Mouse (Mus musculus): ENCODE results near the gene Mki67. TPM values are rescaled to one million over a fixed set of nuclear protein-coding genes. Genes with fewer than 3 reads are reported as not detected.
A peak's percentile ranks its signal among the peaks of the same experiment; 100 is the strongest.
"Not testable (repeated sequence)": the region's sequence is repeated elsewhere in the genome, so short reads cannot be mapped to it uniquely, and the experiment has no call there.

Gene Mki67
- total RNA-seq, 2 experiments from 2014 or later: 9.9 TPM

DNA sequence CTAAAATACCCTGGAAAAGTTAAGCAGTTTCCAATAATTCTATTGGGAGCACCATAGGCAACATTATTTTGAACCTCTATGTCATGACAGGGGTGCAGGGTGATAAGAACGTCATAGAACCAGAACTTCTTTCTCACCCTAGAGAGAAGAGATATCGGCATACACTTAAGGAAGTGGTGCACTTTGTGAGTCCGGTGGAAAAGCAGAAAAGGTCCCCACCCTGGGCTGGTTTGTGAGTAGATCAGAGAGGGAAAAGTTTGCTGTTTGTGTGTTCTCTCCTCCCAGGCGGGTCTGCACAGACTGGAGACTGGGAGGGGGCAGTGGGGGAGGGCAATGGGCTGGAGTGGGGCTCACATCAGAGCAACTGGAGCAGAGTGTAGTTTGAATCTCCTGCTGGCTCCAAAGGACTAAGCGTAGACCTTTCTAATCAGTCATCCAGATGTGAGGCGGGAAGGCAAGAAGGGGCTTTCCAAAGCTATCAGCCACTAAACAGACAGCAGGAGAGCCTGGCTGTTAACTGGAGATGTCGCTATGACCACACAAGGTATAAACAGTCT, 5.4 kb upstream of the Mki67 start:
- DNase-seq (ENCODE audit: low spot score in 2 of 2): no peak

DNA sequence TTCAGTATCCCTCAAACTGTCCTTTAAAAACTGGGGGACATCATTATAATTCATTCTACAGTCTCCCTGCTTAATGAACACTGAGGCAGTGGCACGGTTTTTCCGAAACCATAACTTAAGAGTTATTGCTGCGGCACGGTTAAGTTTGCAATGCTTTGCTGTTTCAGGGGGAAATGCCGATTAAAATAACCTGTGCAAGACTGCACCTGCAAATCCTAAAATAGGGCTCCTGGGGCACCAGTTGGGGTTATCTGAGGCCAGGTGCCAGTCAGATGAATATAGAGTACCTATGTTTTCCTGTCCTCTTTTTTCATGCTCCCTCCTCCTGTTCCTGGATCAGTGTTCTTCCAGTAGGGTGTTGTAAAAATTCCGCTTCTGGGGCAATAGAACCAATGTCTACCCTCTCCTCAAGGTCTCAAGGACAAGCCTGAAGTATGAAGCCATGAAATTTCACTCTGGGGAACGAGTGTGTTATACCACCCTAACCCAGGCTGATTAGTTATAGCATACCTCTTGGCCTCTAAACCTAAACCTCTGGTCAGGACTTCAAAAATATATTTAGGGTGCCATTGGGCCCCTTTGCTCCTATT, 902 bp upstream of the Mki67 start:
- no peak for DNase-seq (ENCODE audit: low spot score in 2 of 2)

DNA sequence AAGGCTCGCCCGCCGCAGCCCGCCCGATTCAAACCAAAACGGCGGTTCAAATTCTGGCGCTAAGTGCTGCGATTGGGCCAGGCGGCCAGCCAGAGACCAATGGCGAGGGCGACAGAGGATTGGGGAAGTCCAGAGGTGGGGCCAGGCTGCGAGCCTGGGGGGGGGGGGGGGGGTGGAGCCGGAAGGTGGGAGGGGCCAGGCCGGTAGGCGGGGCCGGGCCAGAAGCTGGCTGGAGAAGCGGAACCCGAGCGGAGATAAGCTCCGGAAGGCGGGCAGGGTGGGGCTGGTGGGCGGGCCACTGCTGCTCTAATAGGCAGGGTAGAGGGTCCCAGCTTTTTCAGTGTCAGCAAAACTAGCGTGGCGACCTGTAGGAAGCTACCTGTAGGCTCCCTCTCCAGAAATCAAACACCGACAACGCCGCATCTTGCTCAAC, 300 bp upstream of the Mki67 start:
- DNase-seq (ENCODE audit: low spot score in 2 of 2): peak; percentile 81 to 87

DNA sequence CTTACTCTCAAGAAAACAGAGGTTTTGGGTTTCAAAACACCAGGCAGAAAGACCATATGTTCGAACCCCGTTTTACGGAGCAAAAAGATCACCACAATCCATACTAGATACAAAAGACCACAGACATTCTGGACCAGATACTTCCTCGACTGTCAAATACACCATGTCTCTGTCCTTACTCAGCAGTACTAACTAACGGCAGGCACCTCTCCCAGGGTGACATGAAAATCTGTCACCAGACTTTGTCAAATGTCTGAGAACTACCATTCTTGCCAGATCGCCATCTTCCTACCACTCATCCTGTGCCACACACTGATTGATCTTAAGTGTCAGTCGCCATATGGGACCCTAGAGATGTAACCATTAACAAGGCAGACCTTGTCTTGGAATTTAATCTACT, 995 bp downstream of the Mki67 start:
- DNase-seq (ENCODE audit: low spot score in 2 of 2): no peak

DNA sequence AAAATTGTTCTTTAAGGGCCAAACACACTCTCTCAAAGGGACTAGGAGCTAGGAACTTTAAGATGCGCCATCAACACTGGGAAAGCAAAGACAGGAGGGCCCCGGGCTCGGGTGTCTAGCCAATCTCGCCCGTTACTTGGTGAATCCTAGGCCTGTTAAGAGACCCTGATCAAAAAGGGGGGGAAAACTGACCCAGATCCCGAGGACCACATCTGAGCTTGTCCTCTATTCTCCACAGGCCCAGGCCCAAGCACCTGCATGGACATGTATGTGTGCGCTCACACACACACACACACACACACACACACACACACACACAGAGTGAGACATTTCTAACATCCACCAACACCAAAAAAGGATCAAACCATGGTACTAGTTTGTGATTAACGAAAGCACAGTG, 2.8 kb downstream of the Mki67 start:
- DNase-seq (ENCODE audit: low spot score in 2 of 2): no peak

DNA sequence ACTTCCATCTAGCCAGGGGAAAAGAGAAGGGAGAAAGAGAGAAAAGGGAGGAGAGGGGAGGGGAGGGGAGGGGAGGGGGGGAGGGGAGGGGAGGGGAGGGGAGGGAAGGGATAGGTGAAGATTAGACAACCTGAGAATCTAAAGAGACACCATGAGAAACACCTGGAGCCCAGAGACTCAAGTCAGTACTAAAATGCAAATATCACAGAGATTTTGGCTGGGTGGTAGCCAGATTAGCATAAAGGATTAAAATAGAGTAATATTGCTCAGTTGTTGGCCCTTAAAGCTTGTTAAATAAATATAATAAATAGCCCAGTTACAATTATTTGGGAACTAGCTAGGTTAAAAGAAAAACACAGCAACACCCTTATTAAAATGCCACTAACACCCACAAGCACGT, 3.6 kb downstream of the Mki67 start:
- DNase-seq (ENCODE audit: low spot score in 2 of 2): no peak

DNA sequence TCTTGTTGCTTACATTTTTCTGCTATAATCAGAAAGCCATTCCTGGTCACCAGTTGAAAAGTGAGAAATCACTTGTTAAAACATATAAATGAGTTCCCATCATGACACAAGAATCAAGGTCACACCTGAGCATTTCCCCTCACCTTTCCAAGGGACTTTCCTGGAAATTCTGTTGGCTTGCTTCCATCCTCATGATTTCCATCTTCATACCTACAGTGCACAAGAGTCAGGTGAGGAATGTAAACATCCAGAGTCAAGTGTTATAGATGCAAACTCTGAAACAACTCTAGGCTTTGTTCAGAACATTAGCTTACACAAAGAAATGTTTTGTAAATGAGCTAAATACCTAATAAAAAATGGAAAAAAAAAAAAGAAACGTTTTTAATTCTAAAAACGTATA, 5.5 kb downstream of the Mki67 start:
- DNase-seq (ENCODE audit: low spot score in 2 of 2): no peak

DNA sequence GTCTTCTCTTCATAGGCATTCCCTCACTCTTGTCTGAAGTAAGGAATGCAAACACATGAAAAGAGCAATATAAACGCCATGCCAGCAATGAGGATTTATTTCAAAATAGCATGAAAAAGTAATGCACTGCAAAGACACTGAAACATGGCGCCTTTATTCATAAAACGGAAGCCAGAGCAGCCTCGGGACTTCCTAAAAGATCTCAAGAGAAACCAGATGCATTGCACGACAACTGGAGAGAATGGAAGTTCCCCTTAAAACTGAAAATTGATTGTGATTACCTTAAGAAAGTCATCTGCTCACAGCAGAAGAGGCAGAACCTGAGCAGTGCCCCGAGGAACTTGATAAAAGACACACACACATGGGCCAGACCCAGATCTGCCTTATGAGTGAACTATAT, 10.4 kb downstream of the Mki67 start:
- no peak for DNase-seq (ENCODE audit: low spot score in 2 of 2)

DNA sequence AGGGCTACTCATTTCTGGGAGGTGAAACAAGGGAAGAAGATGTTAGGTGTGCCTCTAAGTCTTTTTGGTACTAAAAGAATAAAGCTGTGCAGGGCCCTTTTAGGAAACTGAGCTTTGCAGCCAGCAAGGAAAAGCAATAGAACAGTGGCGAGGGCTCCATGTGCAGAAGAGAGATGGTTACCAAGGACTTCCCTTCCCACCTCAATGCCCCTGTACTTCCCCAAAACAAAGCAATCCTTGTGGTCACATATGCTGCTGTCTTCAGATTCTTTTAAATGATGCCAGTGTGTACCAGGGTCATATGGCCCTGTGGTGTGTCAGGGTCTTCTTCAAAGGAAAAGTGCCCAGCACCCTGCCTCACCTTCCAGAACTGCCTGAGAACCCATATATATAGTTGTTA, 11.1 kb downstream of the Mki67 start:
- no peak for DNase-seq (ENCODE audit: low spot score in 2 of 2)

DNA sequence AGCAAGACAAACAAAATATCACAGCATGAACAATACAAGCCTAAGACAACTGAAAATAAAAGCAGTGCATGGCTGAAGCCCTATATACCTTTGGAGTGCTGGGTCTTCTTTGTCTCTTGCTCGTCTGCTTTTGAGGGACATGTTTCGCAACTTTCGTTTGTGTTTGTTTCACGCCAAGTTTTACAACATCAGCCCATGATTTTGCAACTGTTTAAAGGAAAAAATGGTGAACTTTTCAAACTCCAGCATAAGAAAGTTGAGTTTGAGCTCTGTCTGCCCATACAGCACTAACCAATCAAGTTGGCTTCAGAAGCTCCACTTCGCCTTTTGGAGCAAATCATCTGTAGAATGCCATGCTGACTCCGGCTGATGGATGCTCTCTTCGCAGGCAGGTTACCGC, 11.9 kb downstream of the Mki67 start:
- no peak for DNase-seq (ENCODE audit: low spot score in 2 of 2)

DNA sequence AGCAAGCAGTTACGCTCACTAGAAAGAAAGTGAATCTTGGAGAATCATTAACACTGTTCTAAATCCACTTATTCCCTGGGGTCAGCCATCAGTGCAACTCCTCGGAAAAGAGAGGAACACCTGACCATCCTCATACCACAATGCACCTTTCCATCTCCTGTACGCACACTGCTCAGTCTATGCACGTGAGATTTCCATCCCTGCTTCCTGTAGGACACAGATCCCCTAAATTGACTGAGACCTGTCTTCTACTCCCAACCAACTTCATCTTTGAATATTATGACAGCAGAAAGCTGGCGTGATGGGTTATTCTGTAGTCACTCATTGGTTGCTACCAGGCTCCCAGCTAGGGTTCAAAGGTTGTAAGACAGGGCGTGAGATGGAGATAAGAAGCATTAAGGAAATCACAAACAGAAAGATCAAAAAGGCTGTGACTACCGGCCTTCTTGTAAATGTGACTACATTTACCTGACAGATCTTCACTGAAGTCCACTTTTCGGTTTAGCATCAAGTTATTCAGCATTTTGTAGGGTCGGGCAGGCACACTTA, 12.5 kb downstream of the Mki67 start:
- DNase-seq (ENCODE audit: low spot score in 2 of 2): no peak

DNA sequence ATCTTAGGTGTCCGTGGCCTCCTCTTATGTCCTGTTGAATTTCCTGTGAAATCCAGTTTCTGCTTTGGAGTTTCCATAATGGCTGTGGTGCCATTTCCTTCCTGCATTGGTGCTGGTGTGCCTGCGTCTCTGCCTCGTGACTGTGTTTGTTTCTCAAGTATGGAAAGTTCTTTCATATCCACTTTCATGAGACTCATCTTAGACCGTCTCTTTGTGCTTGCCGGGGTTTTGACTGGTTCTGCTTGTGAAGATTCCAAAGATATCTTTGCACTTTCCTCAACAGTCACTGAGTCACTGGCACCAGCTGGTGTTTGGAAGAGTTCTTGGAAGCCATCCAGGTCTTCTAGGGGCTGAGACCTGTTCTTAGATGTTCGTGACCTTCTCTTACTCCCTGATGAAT, 16.8 kb downstream of the Mki67 start:
- not testable (repeated sequence) for DNase-seq (ENCODE audit: low spot score in 2 of 2)

DNA sequence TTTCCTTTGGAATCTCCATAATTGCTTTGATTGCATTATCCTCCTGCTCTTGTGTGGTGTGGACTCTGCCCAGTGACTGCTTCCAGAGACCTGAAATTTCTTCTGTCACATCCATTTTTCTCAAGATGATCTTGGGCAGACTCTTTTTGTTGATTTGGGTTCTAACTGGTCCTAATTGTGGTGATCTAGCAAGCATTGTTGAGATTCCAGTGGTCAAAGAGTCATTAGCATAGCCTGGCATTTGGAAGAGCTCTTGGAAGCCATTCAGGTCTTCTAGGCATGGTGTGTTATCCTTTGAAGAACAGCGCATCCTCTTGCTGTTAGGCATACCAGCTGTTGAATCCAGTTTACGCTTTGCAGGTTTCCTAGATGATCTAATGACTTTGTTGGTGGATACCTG, 17.8 kb downstream of the Mki67 start:
- DNase-seq (ENCODE audit: low spot score in 2 of 2): no peak

DNA sequence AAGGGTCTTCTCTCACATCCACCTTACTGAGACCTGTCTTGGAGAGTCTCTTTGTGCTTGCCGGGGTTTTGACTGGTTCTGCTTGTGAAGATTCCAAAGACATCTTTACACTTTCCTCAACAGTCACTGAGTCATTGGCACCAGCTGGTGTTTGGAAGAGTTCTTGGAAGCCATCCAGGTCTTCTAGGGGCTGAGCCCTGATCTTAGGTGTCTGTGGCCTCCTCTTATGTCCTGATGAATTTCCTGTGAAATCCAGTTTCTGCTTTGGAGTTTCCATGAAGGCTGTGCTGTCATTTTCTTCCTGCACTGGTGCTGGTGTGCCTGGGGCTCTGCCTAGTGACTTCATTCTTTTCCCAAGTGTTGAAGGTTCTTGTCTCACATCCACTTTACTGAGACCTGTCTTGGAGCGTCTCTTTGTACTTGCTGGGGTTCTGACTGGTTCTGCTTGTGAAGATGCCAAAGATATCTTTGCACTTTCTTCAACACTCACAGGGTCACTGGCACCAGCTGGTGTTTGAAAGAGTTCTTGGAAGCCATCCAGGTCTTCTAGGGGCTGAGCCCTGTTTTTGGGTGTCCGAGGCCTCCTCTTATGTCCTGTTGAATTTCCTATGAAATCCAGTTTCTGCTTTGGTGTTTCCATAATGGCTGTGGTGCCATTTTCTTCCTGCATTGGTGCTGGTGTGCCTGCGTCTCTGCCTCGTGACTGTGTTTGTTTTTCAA, 19.0 kb downstream of the Mki67 start:
- not testable (repeated sequence) for DNase-seq (ENCODE audit: low spot score in 2 of 2)

DNA sequence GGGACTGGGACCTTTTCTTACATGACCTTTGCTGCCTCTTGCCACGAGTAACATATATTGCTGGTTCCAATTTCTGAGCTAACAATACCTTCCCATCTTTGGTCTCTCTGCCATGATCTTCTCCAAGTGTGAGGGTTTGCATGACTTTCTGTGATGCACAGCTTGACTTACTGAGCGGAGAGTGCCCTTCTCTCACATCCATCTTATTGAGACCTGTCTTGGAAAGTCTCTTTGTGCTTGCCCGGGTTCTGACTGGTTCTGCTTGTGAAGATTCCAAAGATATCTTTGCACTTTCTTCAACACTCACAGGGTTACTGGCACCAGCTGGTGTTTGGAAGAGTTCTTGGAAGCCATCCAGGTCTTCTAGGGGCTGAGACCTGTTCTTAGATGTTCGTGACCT, 20.0 kb downstream of the Mki67 start:
- no peak for DNase-seq (ENCODE audit: low spot score in 2 of 2)

DNA sequence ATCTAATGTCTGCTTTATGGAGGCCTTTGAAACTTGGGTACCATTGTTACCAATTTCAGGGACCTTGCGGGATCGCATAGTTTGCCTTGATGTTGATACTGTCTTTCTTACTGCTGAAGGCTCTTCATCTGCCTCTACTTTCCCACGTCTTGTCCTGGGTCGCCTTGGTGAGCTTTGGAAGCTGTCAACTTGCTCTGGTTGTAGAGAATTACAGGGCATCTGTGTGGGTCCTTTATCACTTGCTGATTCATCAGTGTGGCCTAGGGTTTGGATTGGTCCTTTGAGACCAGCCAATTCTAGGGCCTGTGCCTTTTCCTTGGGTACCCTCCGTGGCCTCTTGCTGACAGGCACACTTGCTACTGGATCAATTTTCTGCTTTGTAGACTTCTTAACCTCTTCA, 21.4 kb downstream of the Mki67 start:
- no peak for DNase-seq (ENCODE audit: low spot score in 2 of 2)

DNA sequence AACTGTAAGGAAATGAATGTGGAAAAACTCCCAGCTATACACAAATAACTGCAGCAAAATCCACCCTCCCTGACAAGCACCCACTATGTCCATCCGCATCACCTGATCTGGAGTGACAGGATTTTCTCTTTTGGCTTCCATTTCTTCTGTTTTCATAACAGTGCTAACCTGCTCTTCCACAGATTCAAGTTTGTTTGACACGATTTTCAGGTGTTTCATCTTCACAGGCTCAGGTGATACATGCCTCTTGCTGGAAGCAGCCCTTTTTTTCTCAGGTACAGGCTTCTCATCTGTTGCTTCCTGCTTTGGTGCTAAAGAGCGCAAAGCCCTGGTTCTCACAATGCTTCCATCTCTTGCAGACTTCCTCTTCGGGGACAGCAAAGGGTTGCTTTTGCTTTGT, 22.0 kb downstream of the Mki67 start:
- no peak for DNase-seq (ENCODE audit: low spot score in 2 of 2)

DNA sequence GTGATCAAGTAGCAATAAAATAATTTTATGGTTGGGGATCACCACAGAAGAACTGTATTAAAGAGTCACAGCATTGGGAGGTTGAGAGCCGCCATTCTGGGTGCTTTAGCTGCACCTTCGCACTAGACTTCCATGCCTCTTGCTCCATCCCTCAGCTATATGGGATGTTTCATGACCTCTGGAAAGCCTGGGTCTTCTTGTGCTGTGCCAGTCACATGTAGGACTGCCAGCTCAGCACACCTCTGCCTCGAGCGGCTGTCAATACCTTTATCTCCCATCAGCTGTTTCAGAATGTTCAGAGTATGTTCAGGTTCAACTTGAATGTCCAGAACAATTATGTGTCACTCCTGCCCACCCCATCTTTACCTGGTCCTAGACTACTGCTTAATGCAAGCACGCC, 24.2 kb downstream of the Mki67 start:
- DNase-seq (ENCODE audit: low spot score in 2 of 2): no peak

DNA sequence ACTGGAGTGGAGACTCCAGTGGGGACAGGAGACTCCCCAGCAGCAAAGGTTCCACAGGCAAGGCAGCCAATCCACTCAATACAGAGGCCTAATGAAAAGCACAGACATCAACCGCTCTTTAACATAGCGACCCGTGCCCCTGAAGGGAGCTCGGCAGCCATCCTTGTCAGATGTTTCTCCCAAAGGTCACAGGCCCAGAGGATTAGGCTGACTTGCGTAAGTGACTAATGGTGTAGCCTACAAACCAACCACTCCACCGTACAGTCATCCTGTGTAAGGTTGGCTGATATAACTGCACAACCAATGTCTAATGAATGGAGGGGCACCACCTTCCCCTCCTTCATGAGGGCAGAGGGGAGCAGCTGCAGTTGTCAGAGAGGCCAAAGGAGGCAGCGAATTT, 26.8 kb downstream of the Mki67 start:
- DNase-seq (ENCODE audit: low spot score in 2 of 2): no peak

DNA sequence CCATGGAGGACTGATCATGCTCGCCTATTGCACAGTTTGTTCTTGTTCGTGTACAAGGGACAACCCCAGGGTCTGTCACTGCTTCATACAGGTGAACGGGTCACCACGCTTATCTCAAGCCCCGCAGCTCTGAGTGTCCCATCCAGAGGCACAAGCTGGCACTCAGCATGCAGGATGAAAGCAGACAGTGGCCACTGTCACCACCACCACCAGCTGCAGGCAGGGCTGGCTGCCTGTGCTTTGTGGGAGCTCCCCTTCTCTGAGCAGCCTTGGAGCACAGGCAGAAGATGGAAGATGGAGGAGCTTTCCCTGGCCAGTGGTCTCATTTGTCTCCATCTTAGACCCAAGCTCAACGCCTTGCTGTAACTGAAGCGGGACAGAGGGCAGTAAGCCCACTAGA, 31.2 kb downstream of the Mki67 start:
- DNase-seq (ENCODE audit: low spot score in 2 of 2): no peak

DNA sequence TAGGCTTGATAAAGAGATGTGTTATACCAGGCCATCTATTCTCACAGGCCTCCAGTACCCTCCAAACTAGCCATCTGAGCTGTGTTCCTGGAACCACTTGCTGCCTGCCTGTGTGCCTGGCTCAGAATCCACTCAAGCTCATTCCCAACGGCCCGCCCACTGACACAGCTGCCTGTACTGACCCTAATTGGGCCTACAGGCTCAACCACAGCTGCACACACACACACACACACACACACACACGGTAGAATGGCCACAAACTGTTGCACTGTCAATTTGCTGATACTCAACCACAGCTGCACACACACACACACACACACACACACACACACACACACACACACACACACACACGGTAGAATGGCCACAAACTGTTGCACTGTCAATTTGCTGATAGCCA, 32.1 kb downstream of the Mki67 start:
- DNase-seq (ENCODE audit: low spot score in 2 of 2): not testable (repeated sequence)

DNA sequence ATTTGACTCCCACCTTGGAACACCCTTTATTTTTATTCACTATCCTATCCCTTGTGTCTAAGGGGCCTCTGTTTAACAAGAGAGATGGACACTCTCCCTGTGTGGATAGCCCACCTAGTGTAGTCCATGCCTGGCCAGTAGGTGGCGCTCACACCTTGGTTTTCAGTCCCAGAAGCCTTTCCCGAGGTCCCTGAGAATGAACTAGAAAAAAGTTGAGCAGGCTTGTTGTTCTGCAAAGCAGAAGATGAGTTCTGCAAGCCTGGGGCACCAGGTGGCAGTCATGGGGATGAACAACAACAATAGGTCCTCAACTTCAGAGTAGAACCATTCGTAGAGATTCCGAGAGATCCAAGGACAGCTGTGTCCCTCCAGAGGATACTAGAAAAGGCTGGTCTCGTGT, 35.8 kb downstream of the Mki67 start:
- peak; percentile 67 to 74 for DNase-seq (ENCODE audit: low spot score in 2 of 2)

DNA sequence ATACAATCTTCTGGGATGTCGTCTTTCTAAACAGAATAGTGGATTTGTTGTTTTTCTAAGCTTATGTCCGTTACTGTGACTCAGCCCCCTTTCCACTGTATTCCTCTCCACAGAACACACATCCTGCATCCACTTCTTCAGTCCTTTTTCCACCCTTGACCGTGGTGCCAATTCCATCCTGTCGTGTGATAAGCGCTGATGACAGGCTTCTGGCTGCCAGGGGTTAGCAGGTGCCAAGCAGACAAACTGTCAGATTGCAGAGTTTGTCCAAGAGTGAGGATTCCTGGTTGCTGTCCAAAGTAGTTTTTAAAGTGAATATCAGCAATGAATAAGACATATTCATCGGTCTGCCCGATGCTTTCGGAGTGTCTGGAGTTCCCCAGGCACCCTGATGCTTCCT, 39.4 kb downstream of the Mki67 start:
- no peak for DNase-seq (ENCODE audit: low spot score in 2 of 2)
